In the genomic region with DNA sequence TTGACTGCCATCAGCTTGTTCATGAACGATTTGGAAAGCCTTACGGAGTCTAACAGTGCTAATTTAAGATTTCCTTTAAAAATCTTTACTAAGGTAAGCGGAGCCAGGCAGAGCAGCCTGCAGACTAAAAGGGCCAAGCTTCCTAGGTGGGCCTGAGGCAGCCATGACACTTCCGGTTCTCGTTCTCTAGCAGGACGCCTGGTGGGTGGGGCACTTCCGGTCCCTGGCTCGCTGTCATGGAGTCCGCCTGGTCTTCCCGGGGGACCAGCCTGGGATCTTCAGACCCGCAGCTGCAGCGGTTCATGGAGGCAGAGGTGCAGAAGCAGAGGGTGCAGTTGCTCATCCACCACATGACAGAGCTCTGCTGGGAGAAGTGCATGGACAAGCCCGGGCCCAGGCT, we compare ENCODE assay signal across 33 mouse cellular contexts. TPM values are rescaled to one million over a fixed set of nuclear protein-coding genes. Genes with fewer than 3 reads are reported as not detected.
A peak's percentile ranks its signal among the peaks of the same experiment; 100 is the strongest.
DNase-seq lines count a peak whose midpoint lies in the region; ATAC-seq and TF ChIP-seq lines count a peak whose summit lies in the region.
"Had no signal": no experiment of that assay in that cellular context is flagged by ENCODE, and none has a peak within 500 bp of the region (broad histone marks: within the 10 kb centered on the region; RNA-seq: fewer than 3 reads in every experiment).

A gene (plus strand): TSS at position 224 of the 400 bp plus-strand sequence.

- no peaks in the 10 kb centered on the region for H3K4me1 ChIP-seq in testis, adult 2 months (ENCODE audit: control insufficient read depth, insufficient read depth, low read length)
- H3K4me1 ChIP-seq in ES-E14 (ENCODE audit: control insufficient read depth in 2 of 2, insufficient read depth in 2 of 2, low read length in 2 of 2, poor library complexity in 1 of 2), result peaks cover 0 to 2% of the 10 kb centered on the region in 2 experiments; a peak in 1 of 4 replicates
- H3K4me1 ChIP-seq: embryonic facial prominence, embryonic 10.5 days; embryonic facial prominence, embryonic 13.5 days; forebrain, embryonic 10.5 days; forebrain, embryonic 13.5 days; hindbrain, embryonic 13.5 days had no signal

- H3K27ac ChIP-seq in testis, adult 2 months (ENCODE audit: control insufficient read depth, insufficient read depth, low read depth, low read length), result no peak within 1 kb of the TSS; the same call in 1 of the 2 replicates
- H3K27ac ChIP-seq in ES-E14 (ENCODE audit: insufficient read depth, low read depth, low read length, poor library complexity, severe bottlenecking), result no peak within 1 kb of the TSS
- H3K27ac ChIP-seq: embryonic facial prominence, embryonic 10.5 days; embryonic facial prominence, embryonic 13.5 days; forebrain, embryonic 10.5 days; forebrain, embryonic 13.5 days; hindbrain, embryonic 13.5 days; intestine, embryonic 15.5 days had no signal

- DNase-seq in testis, postnatal 10 days (ENCODE audit: low spot score), result no peak
- no peak for DNase-seq in ES-E14 (ENCODE audit: low read depth, low spot score)
- no peak for DNase-seq in adrenal gland, postnatal 10 days
- no peak for DNase-seq in cerebellum, postnatal 25 days
- no peak for DNase-seq in right cerebral cortex, postnatal 36 days (ENCODE audit: low spot score in 2 of 2)
- DNase-seq: adrenal gland, adult 2 months; adrenal gland, postnatal 25 days; B cell, adult 2 months; cerebellum, adult 11-12 months; cerebellum, adult 8-10 months; cerebellum, postnatal 14 days; gastrocnemius, postnatal 10 days; heart, adult 11 months; kidney, adult 11 months had no signal

- no peaks in the 10 kb centered on the region for H3K9me3 ChIP-seq in ES-E14 (ENCODE audit: control insufficient read depth, insufficient read depth, low read depth, low read length)
- H3K9me3 ChIP-seq: embryonic facial prominence, embryonic 13.5 days; forebrain, embryonic 10.5 days; forebrain, embryonic 13.5 days; hindbrain, embryonic 13.5 days; intestine, embryonic 15.5 days had no signal

- H3K4me3 ChIP-seq in testis, adult 2 months (ENCODE audit: control insufficient read depth, low read depth, low read length), result peak within 1 kb of the TSS; percentile 97
- H3K4me3 ChIP-seq in ES-E14 (ENCODE audit: insufficient read depth in 1 of 2, low read depth in 1 of 2, low read length in 2 of 2, poor library complexity in 1 of 2, severe bottlenecking in 1 of 2), result peak within 1 kb of the TSS; percentile 43 to 50
- H3K4me3 ChIP-seq: embryonic facial prominence, embryonic 10.5 days; embryonic facial prominence, embryonic 13.5 days; forebrain, embryonic 10.5 days; forebrain, embryonic 13.5 days; hindbrain, embryonic 13.5 days; intestine, embryonic 15.5 days had no signal

- H3K9ac ChIP-seq in ES-E14 (ENCODE audit: insufficient read depth, low read depth, low read length, poor library complexity, severe bottlenecking), result no peak within 1 kb of the TSS; the same call in 1 of the 2 replicates
- H3K9ac ChIP-seq: embryonic facial prominence, embryonic 13.5 days; forebrain, embryonic 13.5 days; hindbrain, embryonic 13.5 days; intestine, embryonic 15.5 days had no signal

- TF ChIP-seq POLR2A in testis, adult 2 months (IDR thresholded peaks at IDR 0.05; ENCODE audit: control insufficient read depth, low read depth, low read length), result peak; percentile 36; the same call in 1 of the 2 replicates

- 0 out of 2 replicates have a peak, but pooled peaks have one; percentile 5 for ATAC-seq in erythroblast, adult 5-6 weeks (replicated peaks; ENCODE audit: low FRiP score, poor library complexity, severe bottlenecking)
- ATAC-seq: forebrain, embryonic 13.5 days; forebrain, embryonic 16.5 days; hindbrain, embryonic 16.5 days; intestine, embryonic 15.5 days had no signal

- H3K36me3 ChIP-seq in testis, adult 2 months (ENCODE audit: control insufficient read depth, insufficient read depth, low read length), result no peaks in the 10 kb centered on the region
- H3K36me3 ChIP-seq in ES-E14 (ENCODE audit: control insufficient read depth, insufficient read depth, low read length, poor library complexity, severe bottlenecking), result no peaks in the 10 kb centered on the region
- H3K36me3 ChIP-seq: embryonic facial prominence, embryonic 10.5 days; embryonic facial prominence, embryonic 13.5 days; forebrain, embryonic 10.5 days; hindbrain, embryonic 13.5 days; intestine, embryonic 15.5 days had no signal

- in situ Hi-C loops in ES-E14 (cut with MboI; ENCODE audit: low sequenced_read_pairs in 2 of 2, unreplicated experiment in 2 of 2), result no loop called here

- no peaks in the 10 kb centered on the region for H3K27me3 ChIP-seq in testis, adult 2 months (ENCODE audit: control insufficient read depth, insufficient read depth, low read length)
- H3K27me3 ChIP-seq: embryonic facial prominence, embryonic 13.5 days; forebrain, embryonic 13.5 days; hindbrain, embryonic 13.5 days; intestine, embryonic 15.5 days had no signal

- TF ChIP-seq CTCF in testis, adult 2 months (IDR thresholded peaks at IDR 0.05; ENCODE audit: control insufficient read depth, insufficient read depth, insufficient replicate concordance, low read depth, low read length), result no peak

TF ChIP-seq in ES-E14, 5 proteins besides CTCF, POLR2A, EP300 and RAD21:
- TF ChIP-seq ZNF384 (IDR thresholded peaks at IDR 0.05; ENCODE audit: low read depth, low read length) (no peak), HCFC1 (IDR thresholded peaks at IDR 0.05; ENCODE audit: borderline replicate concordance, insufficient read depth, low read length) (no peak), ZC3H11A (IDR thresholded peaks at IDR 0.05; ENCODE audit: borderline replicate concordance, low read depth, low read length) (no peak), CHD2 (IDR thresholded peaks at IDR 0.05; ENCODE audit: low read depth, low read length) (no peak), MAFK (IDR thresholded peaks at IDR 0.05; ENCODE audit: insufficient read depth, low read depth, low read length) (no peak)

RNA-seq across cellular contexts. Expression of the gene that starts here (rescaled TPM):
- 22.7 and 25.2 TPM in 2 replicates for polyA plus RNA-seq in testis, adult 2 months (2012; rRNA removed)
- total RNA-seq in ES-E14 (2012; rRNA removed), result 2.6 and 3.2 TPM in 2 replicates
- not detected in 2 replicates for total RNA-seq in erythroblast, adult 5-6 weeks (2015; ENCODE audit: low replicate concordance)
- not detected in 2 replicates for total RNA-seq in erythroblast, adult 5-6 weeks (2017; ENCODE audit: low replicate concordance)
- total RNA-seq in adrenal gland, postnatal 10 days (2021), result under 1 TPM in 1 of 2 experiments, not detected in 1; 0.33 TPM
- total RNA-seq: adrenal gland, adult 2 months; adrenal gland, postnatal 25 days; common myeloid progenitor, adult 5-6 weeks; gastrocnemius, adult 18-20 months; gastrocnemius, postnatal 10 days; gastrocnemius, postnatal 4 days; heart, adult 8-10 months; heart, postnatal 25 days; hematopoietic stem cell, adult 5-6 weeks had no signal
- polyA plus RNA-seq: adrenal gland, adult 2 months; embryonic facial prominence, embryonic 10.5 days; embryonic facial prominence, embryonic 13.5 days; forebrain, embryonic 10.5 days; forebrain, embryonic 13.5 days; forebrain, embryonic 16.5 days; heart, embryonic 11.5 days; heart, embryonic 14.5 days; heart, postnatal 0 days; hindbrain, embryonic 13.5 days; hindbrain, embryonic 16.5 days; intestine, embryonic 15.5 days had no signal

Comparison
In these comparisons a context has a peak if more than half of its experiments do, and no peak if none do; other contexts are left out.
1. Peak in ATAC-seq in erythroblast, adult 5-6 weeks; RNA of the gene not detected or under 1 TPM.